Mouse (Mus musculus): Measurements from ENCODE around the gene Dusp1.
A peak's percentile ranks its signal among the peaks of the same experiment; 100 is the strongest.

Gene Dusp1

DNA sequence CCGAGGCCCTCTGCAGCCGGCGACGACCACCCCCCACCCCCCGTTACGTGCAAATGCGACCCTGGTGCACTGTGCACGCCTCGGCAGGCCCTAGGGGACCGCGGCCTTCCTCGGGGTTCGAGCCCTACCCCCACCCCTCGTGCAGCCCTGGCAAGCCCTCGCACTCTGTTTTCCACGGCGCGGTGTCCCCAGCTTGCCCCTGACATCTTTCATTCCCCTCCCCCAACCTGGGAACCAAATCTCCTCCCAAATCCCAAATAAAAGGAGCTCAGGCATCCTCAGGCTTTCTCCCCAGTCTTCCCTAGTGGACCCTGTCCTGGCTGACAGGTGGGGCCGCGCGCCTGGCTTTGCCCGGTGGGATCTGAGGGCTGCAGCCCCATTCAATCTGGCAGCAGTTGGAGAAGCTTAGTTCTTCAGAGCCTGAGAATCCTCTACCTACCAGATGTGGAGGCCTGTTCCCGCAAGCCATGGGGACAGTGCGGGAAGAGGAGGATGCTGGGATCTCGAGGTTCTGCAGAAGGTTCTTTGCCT is at the start of gene Dusp1:
Gene Dusp1 (minus strand): TSS at position 478 of the 531 bp plus-strand sequence.
- peak; percentile 38 for DNase-seq

GRCm38 (mm10) chr17:26611328-26611727 is 49.4 kb upstream of the Dusp1 start:
- DNase-seq, result no peak

DNA sequence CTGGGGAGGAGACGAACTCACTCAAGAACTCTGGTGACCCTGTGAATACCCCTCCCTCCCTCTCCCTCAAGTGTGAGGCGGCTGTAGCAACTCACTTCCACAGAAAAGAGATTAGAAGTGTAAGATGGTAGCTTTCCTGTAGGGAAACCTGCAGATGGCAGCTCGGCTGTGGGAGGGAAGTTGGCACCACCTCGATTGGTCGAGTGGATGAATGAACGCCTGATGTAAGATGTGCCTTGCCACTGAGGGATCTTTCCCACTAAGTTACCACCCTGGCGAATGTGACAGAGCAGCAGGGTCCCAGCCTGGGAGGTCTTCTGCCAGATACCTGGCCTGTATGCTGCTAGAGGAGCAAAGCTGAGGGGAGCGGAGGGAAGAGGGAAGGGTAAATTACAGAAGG is 47.9 kb upstream of the Dusp1 start:
- DNase-seq, result peak; percentile 83

DNA sequence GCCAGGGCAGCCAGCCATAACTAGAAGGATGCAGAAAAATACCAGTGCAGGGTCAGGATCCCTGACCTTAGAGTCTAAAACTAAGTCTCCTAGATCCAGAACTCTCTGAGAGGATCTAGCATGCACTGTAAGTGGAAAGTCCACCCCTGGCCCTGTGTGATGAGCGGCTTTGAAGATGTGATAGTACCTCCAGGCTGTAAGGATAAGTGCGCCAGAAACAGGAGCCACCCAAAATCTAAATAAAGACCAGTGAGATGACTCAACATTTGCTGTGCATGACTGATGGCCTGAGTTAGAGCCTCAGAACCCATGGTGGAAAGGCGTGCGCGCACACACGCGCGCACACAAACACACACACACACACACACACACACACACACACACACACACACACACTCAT is 46.9 kb upstream of the Dusp1 start:
- no peak for DNase-seq

GRCm38 (mm10) chr17:26608348-26608747 is 46.4 kb upstream of the Dusp1 start:
- DNase-seq, result no peak

- DNase-seq, result no peak
Observed at GRCm38 (mm10) chr17:26606516-26606915, 44.6 kb upstream of the Dusp1 start.

- DNase-seq, result no peak
Observed at GRCm38 (mm10) chr17:26605636-26606035, 43.7 kb upstream of the Dusp1 start.

GRCm38 (mm10) chr17:26603311-26603710 is 41.4 kb upstream of the Dusp1 start:
- no peak for DNase-seq

- DNase-seq, result no peak
Observed at GRCm38 (mm10) chr17:26602371-26602885, 40.5 kb upstream of the Dusp1 start.

DNA sequence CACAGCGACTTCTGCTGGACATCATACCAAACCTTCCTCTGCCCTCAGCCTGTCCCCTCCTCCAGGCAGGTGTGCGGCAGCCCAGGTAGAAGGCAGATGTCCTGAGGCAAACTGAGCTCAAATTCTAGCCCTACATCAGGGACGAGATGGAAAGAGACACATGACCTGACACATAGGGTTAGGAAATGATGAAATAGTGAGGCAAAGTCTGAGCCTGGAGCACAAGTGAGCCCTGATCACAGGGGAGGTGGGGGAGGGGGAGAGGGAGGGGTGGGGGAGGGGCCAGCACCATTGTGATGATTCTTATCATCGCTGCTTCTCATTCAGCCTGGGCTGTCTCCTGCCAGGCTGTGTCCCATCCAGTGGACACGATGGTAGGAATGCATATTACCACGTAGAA is 40.0 kb upstream of the Dusp1 start:
- DNase-seq, result no peak

GRCm38 (mm10) chr17:26601514-26601913 is 39.6 kb upstream of the Dusp1 start:
- DNase-seq, result no peak

DNA sequence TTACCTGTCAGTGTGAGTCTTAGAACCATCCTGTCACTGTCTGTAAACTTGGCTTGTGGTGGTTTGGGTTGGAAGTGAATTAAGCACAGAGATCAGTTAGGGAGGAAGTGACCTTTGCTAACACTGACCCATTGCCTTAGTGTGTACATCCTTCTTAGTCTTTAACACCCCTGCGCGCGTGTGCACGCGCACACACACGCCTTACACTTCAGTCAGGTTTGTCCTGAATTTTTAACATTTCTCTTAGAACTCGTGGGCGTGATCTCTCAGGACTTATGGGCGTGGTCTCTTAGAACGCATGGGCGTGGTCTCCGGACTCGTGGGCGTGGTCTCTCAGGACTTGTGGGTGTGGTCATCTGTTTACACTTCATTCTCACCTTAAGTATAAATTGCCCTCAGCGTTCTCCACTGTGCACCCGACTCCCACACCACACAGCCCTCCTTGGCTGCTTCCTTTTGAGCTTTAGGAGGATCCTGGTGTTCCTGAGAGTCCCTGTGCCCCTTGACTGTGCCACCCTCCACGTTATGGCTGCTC is 39.1 kb upstream of the Dusp1 start:
- no peak for DNase-seq

- DNase-seq, result no peak
Observed at GRCm38 (mm10) chr17:26598845-26599244, 36.9 kb upstream of the Dusp1 start.

DNA sequence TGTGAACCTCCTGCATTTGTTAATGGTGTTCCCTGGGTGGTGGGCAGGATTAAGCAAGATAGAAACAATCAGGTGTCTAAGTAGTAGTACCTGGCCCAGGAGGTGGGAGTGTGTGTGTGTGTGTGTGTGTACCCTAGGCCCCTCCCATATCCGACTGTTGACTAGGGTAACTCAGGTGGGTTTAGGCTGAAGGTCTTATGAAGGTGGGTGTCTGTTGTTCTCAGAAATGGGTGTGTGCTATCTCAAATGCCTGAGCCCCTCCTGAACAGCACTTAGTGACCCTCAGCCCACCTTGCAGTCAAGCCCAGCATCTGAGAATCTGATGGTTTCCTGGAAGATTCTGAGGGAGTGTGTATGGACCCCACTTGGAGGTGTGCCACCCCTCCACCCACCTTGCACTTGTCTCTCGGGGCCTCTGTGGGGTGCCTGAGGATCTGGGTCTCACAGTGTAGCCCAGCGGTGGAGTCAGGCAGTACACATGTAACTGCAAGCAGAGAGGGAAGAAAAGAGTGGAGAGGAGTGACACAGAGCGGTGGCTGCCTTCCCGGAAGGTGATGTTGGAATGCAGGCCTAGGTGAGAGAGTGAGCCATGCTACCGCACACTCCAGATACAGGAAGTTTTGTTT is 35.0 kb upstream of the Dusp1 start:
- DNase-seq, result no peak

GRCm38 (mm10) chr17:26596168-26596658 is 34.3 kb upstream of the Dusp1 start:
- peak; percentile 66 for DNase-seq

DNA sequence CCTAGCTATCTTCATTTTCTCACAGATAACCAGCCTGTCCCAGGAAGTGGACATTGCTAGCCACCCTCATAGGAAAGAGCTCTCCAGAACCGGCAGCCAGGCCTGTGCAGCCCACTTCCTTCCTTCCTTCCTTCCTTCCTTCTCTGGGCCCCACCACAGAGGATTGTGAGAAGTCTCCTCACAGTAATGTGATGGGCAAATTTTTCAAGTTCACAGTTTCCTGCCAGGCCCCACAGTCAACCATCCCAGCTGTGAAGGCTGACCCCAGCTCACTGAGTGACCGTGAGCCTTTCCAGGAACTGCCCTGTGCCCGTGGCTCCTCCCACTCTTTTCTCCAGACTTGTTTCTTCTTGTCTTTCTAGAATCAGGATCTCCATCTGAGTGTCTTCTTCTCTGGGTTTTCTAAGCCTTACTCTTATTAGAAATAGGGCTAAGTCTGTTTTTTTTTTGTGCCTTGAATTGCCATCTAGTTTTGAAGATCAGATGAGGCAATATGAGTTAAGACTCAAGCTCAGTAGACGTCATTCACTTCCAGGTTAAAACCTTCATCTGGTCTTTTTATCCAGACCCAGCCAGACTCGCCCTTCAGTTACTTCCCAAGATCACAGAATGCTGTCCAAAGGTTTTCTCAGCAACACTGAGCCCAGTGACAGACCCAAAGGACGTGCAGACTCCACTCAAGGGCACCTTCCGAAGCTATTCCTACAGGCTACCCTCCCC is 33.7 kb upstream of the Dusp1 start:
- no peak for DNase-seq

GRCm38 (mm10) chr17:26594958-26595357 is 33.0 kb upstream of the Dusp1 start:
- no peak for DNase-seq

- DNase-seq, result no peak
Observed at GRCm38 (mm10) chr17:26594171-26594570, 32.2 kb upstream of the Dusp1 start.

DNA sequence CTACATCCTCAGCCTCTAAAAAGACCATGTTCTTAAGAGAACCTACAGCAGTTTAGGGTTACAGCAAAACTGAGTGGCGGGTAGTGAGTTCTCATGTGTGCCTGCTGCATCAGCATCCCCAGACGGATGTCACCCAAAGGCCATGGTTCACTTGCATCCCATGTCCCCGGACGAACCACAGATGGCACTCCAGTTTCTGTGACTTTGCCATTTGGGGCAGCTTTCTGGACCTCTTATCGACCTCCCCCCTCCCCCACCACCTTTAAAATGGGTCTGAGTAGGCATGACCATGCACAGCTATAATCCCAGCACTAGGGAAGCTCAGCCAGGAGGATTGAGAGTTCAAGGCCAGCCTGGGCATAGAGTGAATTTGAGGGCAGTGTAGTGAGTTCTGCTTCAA is 31.3 kb upstream of the Dusp1 start:
- no peak for DNase-seq

- DNase-seq, result no peak
Observed at GRCm38 (mm10) chr17:26592510-26592909, 30.6 kb upstream of the Dusp1 start.

GRCm38 (mm10) chr17:26587961-26588487 is 26.1 kb upstream of the Dusp1 start:
- no peak for DNase-seq

DNA sequence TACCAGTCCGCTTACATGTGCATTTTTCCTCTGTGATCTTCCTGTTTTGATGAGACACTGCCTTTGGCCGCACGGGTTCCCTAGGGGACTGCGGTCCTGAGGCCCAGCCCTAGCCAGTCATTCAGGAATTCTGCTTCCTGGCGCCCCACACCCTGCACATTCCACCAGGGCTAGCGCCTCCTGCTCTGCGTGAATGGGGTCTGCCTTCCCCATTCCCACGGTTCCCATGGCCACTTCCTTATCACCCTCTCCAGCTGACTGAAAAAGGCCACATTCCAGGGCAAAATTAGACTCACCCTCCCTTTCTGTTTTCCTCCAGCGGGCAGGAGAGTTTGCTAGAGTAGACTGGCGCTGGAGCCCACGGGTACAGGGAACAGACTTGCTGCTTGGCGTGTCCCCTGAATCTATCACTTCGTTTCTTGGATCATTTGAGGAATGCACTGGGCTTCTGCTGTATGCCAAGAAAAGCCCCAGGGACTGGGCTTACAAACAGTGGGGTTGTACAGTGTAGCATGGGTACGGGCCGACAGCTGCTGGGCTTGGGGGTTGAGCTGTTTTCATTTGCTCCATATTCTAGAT is 22.7 kb upstream of the Dusp1 start:
- no peak for DNase-seq

GRCm38 (mm10) chr17:26584063-26584462 is 22.1 kb upstream of the Dusp1 start:
- no peak for DNase-seq
